Mouse (Mus musculus): ENCODE results near the gene Ntrk2. TPM values are rescaled to one million over a fixed set of nuclear protein-coding genes. Genes with fewer than 3 reads are reported as not detected.

Gene Ntrk2
- total RNA-seq, 4 experiments from 2014 or later, result 326 to 378 (median 341) TPM

DNA sequence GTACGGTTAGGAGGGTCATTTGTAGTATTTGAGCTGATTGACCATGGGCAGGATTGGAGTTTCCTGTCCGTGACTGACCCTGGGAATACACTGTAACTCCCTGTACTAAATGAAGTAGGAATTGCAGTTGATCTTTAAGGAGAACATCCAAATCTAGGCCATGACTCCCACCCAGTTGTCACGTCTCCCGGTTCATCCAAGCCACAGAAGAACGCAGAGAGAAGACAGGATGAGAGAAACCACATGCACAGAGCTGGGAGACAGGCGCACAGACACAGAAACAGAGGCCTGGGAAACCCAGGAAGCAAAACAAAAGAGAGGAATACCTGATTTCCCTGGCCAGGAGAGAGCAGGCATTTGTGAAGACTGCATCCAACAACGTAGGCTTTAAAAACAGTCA is 117.1 kb downstream of the Ntrk2 start:
- no peak for DNase-seq (ENCODE audit: low spot score in 2 of 2)

DNA sequence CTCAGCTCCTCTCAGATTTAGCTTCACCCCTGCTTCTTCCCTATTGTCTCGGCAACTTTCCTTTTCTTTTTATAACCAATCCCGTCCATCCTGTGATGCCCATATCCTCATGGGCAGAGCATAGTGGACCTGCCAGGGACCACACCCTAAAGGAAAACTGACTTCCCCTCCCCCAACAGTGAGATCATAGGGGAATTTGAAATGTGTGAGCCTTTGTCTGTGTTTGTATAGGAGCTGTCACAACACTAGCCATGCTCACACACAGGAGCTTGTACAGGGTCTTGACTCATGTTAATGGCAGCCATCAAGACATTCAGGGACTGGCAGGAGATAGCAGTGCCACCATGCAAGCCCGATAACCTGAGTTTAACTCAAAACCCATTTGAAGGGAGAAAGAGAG is 118.1 kb downstream of the Ntrk2 start:
- DNase-seq (ENCODE audit: low spot score in 2 of 2), result no peak

DNA sequence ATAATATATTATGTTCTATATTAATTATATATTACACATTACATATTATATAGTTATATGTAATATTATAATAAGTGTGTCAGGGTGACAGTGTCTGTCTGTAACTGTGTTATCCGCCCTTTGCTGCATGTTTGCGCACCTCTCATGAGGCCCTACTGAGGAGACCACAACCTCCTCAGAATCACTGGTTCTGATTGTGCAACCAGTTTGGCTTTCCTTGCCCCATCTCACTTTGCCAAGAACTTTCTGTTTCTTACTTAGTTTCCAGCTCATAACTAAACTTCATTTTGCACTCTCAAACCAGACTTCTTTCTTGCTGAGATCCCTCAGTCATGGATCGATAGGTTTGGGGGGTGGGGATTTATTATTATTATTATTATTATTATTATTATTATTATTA is 120.8 kb downstream of the Ntrk2 start:
- no peak for DNase-seq (ENCODE audit: low spot score in 2 of 2)

DNA sequence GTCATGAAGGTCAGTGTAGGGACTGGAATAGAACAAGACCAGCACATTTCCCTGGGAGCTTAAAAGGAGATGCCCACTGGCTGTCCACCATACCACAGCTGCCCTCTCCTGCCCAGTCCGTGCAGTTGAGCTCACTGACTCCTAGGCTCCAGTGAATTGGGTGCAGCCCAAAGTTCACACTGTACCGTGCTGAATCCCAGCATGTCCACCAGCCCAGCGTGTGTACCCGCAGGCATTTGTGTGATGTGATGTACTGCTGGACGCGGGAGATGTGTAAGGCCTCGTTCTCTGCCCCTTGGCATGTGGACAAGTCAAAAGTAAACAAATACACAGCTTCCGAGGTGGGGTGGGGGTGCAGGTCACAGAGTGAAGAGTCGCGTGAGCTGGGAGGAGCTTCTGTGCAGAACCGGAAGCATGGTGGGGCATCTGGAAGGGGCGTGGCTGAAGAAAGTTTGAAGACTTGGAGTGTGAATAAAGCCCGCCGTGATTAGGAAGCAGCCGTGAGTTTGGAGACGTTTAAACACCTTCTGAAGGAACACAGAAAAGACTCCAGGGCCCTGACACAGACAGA is 121.4 kb downstream of the Ntrk2 start:
- DNase-seq (ENCODE audit: low spot score in 2 of 2), result no peak

DNA sequence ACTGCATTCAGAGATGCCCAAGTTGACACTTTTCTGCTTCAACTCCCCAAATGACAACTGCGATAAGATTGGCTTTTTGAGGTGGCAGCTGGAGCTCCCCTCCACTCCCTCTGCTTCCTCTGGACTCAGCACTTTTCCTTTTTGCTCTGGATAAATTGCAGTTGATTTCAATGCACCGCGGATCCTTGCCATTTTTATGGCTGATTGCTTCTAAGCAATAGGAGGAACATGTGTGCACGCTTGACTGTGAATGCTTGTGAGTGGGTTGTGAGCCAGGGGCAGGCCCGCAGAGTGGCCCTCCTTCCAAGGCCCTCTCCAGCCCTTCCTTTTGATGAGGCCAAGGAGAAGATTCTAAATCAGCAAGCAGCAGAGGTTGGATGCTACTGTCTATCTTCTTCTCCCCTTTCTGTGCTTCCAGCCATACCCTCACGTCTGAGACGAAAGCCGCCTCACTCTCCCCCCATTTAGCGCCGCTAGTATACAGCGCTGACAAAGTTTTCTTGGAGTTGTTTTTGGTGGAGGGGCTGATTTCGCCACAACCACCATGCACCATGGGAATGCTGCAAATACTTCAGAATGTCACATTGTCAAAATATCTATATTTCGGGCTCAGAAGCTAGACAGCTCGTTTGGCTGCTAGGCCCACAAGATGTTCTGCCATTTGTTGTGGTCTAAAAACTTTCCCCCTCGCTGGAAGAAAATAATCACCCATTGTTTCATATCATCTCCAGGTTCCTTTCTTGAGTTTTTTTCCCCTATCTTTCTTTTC is 122.5 kb downstream of the Ntrk2 start:
- DNase-seq (ENCODE audit: low spot score in 2 of 2), result no peak

DNA sequence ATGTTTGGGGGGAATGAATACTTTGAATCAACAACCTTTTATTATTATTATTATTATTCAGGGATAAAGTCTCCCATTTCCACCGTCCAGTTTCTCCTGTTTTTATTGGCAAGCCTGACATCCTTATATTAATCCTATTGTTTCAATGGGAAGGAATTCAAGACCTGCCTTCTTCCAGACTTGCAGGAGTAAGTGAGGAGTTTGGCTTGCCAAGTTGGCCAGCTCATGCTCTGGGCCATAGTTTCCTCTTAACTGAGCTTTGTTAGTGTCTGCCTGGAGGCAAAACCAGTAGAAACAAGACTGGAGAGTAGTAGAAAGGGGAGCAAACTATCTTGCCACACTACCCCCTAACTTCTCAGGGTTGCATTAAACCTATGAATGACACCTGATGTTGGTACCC is 123.8 kb downstream of the Ntrk2 start:
- no peak for DNase-seq (ENCODE audit: low spot score in 2 of 2)

DNA sequence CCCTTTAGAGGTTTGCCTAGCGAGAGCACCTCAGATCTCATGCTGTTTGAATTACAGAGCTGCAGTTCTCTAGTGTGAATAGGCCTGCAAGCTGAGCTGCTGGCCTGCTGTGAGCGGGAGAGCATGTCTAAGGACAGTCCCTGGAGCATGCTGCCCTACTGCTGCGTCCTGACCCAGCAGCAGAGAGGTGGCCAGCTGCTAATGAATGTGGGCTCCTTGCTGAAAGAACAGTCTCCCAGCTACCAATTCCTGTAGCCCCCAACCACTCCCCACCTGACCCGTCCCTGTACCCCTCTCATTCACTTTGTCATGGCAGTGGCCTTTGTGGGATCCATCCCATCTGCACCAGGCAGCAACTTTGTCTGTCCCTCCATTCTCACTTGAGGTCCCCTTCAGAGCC is 126.8 kb downstream of the Ntrk2 start:
- no peak for DNase-seq (ENCODE audit: low spot score in 2 of 2)

DNA sequence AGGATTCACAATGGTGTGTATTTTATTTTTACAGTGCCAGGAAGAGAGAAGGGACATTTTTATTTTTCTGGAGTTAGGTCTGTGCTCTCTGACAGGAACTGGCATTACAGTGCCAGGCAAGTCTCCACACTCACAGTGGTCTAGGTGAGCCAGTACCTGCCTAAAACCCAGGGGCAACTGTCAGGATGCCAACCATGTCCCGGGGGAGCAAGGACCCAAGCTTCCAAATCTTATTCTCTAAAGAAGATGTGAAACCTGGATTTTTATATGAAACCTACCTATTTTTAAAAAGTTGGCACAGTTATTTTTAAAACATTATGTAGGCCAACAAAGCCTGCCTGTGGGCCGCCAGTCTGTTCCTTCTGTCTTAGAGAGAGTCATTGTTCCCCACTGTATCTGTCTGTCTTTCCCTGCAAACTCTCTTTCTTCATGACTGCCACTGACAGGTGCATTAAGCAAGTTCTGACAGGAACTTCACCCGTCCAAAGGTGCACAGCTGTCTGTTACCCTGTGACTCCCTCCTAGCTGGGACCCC is 128.3 kb downstream of the Ntrk2 start:
- no peak for DNase-seq (ENCODE audit: low spot score in 2 of 2)

DNA sequence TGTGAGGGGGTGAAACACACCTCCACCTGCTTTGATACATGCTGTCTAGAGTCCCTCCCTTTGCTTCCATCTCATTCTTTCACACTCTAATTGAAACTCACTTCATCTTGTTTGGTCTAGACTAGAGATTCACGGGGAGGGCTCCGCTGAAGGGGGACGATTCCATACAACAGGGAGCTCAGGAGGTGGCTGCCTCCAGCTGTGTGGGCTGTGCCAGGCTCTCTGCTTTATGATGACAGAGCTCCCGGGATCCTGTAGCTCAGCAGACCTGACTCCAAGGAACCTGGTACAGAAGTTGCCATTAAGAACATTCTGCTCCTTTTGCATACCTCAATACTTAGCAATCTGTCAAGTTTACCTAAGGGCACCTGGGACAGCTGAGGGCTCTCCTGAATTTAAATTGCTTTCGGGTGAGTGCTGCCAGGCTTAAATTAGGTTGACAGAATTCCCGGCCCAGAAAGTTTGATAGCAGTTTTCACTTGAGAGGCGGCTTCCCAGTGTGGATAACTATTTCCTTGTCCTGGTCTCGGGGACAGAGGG is 129.7 kb downstream of the Ntrk2 start:
- DNase-seq (ENCODE audit: low spot score in 2 of 2), result no peak

DNA sequence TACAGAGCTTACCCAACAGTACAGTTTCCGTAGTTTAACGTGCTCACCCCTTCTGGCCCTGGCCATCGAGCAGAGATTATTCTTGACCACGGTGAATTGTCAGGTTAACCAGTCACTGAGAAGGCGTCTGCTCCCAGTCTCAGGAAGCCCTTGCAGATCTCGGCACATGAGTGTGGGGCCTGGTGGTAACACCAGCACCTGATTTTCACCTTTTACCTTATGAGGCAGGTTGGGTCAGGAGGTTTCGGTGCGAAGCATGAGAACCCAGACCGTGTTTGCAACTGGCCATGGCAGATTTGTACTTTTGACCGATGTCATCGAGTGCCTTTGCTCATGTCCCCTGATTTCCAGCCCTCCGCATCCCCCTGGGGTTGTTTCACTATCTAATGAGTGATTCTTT is 131.5 kb downstream of the Ntrk2 start:
- no peak for DNase-seq (ENCODE audit: low spot score in 2 of 2)

DNA sequence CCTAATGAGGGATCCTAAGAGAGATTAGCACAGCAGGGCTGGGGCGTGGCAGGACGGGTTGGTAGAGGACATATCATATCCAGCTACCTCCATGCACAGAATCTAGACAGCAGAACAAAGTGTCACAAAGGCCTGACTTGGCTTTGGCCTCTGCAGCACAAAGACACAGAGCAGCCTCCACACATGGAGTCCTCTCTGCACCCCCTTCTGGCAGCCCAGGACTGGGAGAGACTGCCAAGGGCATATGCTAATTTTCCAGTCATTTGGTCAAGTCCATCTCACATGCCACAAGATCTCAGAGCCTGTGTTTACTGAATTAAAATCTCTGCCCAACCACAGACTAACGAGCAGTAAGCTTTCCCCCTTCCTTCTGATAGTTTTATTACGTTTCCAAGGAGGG is 132.1 kb downstream of the Ntrk2 start:
- no peak for DNase-seq (ENCODE audit: low spot score in 2 of 2)

DNA sequence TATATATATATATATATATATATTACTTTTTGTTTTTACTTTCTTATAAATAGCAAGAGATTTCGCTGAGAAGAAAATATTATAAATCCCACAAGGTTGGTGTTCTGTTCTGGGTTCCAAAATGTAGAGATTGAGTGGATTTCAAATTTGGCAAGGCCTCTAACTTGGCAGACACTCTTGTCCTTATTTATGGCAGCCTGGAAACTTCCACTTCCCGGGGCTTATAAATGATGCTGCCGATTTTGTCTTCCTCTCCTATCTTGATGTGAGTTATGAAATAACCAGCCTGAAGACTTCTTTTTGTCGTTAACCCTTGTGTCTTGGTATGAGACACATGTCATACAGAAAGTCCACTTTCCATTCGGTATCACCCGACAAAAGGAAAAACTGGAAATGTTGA is 133.8 kb downstream of the Ntrk2 start:
- no peak for DNase-seq (ENCODE audit: low spot score in 2 of 2)

DNA sequence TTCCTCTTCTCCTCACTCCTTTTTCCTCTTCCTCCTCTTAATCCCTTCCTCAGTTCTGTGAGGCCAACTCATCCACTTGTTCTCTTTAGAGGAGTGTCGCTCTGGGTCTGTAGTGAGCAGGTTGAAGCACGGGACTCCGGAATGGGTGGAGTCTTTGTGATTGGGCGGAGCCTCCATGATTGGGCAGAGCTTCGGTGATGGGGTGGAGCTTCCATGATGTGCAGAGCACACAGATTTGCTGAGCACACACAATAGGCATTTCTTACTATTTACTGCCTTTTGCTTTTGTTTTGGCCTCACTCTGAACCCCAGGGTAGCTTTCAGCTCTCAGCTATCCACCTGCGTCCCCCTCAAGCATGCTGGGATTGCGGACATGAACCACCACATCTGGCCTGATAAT is 134.4 kb downstream of the Ntrk2 start:
- DNase-seq (ENCODE audit: low spot score in 2 of 2), result no peak

DNA sequence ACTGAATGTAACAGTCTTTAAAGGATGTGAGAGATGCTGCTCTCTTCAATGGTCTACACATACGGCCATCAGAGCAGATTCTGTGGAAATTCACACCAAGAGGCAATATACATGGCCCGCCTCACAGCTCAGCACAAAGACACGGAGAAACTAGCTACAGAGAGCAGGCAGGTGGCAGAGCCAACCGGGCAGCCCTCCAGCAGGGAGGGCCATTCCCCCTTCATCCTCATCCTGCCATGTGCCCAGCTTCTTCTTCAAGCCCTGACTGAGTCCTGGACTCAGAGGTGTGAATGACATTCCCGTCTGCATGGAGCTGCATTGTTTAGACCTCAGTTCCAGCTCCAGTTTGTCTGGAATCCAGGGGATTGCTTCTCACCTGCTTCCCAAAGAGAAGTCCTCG is 139.4 kb downstream of the Ntrk2 start:
- no peak for DNase-seq (ENCODE audit: low spot score in 2 of 2)

DNA sequence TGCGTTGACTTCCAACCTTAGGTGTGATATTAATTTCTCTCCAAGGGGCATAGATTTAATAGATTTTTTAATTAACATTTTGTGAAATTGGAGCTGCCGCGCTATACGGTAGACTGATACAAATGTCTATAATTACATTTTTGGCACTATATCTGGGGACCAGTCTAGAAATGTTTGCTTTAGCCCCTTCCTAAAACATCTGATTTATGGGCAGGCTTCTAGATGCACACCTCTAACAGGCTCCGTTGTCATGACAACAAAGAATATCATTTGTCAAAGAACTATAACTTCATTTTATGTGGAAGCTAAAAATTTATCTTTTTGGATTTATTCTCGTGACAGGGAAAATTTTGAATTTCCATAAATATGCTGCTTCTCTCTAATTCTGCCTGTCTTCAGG is 140.2 kb downstream of the Ntrk2 start:
- DNase-seq (ENCODE audit: low spot score in 2 of 2), result no peak

DNA sequence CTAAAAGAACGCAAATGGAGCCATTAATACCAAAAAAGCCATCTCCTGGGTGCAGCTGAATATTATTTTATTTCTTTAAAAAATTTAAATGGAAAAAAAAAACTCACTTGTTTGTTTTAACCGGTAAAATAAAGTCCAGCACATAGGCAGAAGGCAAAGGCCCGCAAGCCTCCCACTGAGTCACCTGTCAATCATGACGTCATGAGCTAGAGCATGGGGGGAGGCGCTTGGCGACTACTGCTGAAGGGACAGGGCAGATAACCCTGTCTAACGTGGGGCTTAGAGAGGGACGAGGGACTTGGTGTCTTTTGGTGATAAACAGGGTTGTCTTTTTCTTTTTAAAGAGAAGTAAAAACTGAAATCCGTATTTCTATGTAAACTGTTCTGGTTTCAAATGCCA is 140.7 kb downstream of the Ntrk2 start:
- DNase-seq (ENCODE audit: low spot score in 2 of 2), result no peak

DNA sequence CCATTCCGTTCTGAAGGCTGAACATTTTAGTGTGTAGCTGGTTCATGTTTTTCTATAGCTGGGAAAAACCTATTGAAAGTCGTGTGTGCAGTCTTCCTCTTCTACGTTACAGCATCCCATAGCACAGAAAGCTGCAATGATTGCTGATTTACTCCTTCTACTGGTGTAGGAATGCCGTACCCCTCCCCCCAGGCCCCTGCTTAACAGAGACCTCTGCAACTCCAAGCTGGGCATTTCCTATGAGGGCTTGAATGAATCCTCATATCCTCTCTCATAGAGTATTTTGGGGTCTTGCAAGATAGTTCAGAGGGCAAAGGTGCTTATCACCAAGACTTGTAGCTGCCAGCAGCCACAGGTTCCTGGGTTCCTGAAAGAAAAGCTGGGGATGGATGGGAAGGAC is 148.0 kb downstream of the Ntrk2 start:
- no peak for DNase-seq (ENCODE audit: low spot score in 2 of 2)

DNA sequence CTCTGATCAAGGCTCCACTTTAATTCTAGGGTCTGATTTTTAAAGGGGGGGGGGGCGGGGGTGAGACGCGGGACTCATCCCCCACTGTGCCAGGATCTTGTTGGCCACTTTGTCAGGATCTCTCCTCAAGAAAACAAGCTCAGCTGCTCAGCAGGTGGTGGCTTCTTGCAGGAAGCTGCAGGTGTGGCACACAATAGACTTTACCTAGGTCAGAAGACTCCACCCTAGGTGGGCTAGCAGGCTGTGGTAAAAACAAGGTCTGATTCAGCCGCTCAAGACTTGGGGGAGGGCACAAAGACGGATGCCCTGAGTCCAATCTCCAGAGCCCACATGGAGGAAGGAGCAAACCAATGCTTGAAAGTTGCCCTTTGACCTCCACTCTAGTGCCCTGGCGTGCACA is 148.4 kb downstream of the Ntrk2 start:
- no peak for DNase-seq (ENCODE audit: low spot score in 2 of 2)

DNA sequence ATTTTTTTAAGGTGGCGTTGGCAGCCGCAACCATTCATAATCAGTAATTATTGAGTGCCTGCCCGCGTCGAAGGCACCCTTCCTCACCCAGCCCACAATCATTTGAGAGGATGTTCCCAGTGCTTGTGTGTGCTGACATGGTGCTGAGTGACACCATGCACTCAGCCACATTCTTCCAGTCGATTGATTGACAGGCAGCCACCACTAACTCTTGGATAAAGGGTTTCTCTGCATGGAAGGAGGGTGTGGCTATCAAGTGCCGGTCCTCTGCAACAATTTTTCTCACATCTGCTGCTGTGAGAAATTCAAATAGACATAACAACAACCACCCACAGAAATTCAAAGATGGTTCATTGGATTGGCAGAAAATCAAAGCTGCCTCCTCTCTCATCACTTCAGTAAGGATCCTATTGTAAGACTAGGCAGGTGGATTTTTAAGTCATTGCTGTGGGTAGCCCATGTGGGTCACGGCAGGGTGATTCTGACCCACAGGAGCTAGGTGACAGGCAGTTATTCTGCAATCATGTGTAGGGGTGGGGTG is 148.9 kb downstream of the Ntrk2 start:
- DNase-seq (ENCODE audit: low spot score in 2 of 2), result no peak

DNA sequence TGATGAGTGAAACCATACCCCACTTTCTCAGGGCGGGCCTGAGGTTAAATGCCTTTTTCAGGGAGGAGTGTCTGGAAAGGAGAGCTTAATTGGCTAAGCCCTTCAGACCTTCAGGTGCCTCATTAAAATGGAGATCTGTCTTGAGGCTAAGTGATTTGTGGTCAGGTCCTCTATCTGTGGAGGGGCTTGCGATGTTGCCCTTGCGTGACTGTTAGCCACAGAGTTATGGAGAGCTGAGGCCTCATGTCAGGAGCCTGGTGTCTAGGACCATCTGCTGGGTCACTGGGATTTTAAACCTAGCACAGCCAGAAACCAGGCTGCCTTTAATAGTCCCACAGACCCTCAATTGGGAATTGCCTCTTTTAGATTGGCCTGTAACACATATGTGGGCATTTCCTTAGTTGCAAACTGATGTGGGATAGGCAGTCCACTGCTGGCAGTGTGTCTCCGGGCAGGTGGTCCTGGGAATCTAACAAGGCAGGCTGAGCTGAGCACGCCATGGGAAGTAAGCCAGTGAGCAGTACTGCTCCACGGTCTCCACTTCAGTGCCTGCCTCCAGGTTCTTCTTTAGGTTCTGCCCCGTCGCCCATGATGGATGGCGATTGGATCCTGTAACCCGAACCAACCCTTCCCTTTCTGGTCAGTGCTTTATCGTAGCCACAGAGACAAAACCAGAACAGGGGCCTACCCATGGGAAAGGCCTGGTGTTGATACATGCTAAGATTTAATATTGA is 152.0 kb downstream of the Ntrk2 start:
- no peak for DNase-seq (ENCODE audit: low spot score in 2 of 2)

DNA sequence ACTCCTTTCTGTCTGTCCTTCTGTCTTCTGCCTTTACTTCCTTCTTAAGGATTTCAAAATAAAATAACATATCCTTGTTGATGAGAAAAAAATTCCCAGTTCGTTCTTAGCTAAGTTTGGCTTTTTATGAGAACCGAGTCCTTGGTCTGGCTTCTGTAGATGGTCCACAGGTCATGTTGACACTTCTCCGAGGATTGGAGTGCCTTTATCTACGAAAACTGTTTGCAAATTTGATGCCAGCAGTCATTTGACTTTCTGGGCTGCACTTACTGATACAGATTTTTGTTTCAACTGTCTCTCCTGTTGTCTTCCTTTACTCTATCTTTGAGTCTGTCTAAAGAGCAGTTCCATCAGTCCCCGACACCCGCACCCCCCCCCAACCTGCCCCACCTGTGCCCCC is 154.0 kb downstream of the Ntrk2 start:
- DNase-seq (ENCODE audit: low spot score in 2 of 2), result no peak

All from layer of hippocampus, adult 8-10 months (tissue).